Mouse (Mus musculus) liver, embryonic 14.5 days (tissue): ENCODE data around the gene Olfr374.

Source experiments
- CTCF ChIP-seq: IDR thresholded peaks from 2 replicates; pipeline ENCODE4 v1.5.1; 2016; ENCODE audit warnings: antibody characterized with exemption, low read depth, control low read depth
- EP300 ChIP-seq: IDR thresholded peaks from 2 replicates; pipeline ENCODE4 v1.6.1; 2016; ENCODE audit warnings: antibody characterized with exemption, low read depth

GRCm38 (mm10) chr8:72138456-72138855, 31.6 kb downstream of the Olfr374 start:
- no peak for TF ChIP-seq CTCF
- no peak for TF ChIP-seq EP300
